Mouse (Mus musculus) activated CD4-positive, CD25-positive, alpha-beta regulatory T cell (primary cell): Measurements from ENCODE around the gene Zfp787. TPM values are rescaled to one million over a fixed set of nuclear protein-coding genes. Genes with fewer than 3 reads are reported as not detected.

ENCODE experiments used
- polyA plus RNA-seq, 2 experiments: library from polyadenylated mRNA; unstranded; fragments of 100-300 nt; shearing (Covaris generic); gene quantifications; one replicate each; pipeline ENCODE4 v1.2.1; 2017

The Zfp787 gene
- 10 to 100 TPM; 35.1 to 51.1 TPM for polyA plus RNA-seq

DNA sequence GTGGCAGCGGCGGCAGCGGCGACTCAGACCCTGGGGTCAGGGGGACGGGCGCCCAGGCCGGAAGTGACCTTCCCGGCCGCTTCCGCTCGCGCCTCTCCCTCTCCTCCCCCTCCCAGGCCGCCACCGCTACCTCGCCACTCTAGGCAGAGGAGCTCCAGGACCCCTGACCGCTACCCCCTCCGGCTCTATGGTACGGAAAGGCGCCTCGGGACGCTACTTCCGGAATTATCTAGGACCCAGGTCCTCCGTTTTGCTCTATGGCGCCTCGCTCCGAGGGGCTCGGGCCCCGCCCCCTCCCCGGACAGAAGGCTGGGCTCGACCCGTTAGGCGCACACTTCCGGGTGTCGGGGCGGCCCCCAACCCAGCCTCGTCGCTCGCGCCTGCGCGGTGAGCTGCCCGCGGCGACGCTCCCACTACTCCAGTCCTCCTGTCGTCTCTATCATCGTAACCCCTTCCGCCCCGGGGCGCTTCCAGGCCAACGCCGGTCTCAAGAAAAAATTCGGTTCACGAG is at the start of gene Zfp787:
Zfp787 (minus strand) TSS at position 97 of the 511 bp plus-strand sequence.

GRCm38 (mm10) chr7:6196790-6197189 is 41.0 kb upstream of the Zfp787 start, which contains the start of gene Galp:
Gene Galp (plus strand): TSS chr7:6197090.

GRCm38 (mm10) chr7:6172006-6172649 is 16.3 kb upstream of the Zfp787 start, which contains the start of gene Zfp444:
Gene Zfp444 (plus strand): TSS chr7:6172226.

Other genes with a start within 250 kb of the Zfp787 start
- gene Vmn1r65, start 145.0 kb downstream of the Zfp787 start, polyA plus RNA-seq: not detected
- gene Nlrp4c, start 110.8 kb downstream of the Zfp787 start, polyA plus RNA-seq: under 1 TPM in 1 of 2 experiments, not detected in 1; 0.31 TPM
- 10 to 100 TPM; 35.1 to 39.8 TPM for gene Zfp444, start 16.2 kb upstream of the Zfp787 start, polyA plus RNA-seq
- gene Galp, start 41.1 kb upstream of the Zfp787 start, polyA plus RNA-seq: not detected
- not detected for gene Zscan5b, start 66.3 kb upstream of the Zfp787 start, polyA plus RNA-seq
- not detected for gene Epp13, start 96.7 kb upstream of the Zfp787 start, polyA plus RNA-seq
- 1 to 10 TPM; 3.3 to 9.3 TPM for gene Zfp667, start 130.6 kb upstream of the Zfp787 start, polyA plus RNA-seq
- gene Zfp583, start 175.3 kb upstream of the Zfp787 start, polyA plus RNA-seq: 1 to 10 TPM in 1 of 2 experiments, not detected in 1; 1.1 TPM
- under 1 TPM; 0.18 to 0.80 TPM for gene Gm3854, start 187.8 kb upstream of the Zfp787 start, polyA plus RNA-seq
- gene Zfp78, start 207.3 kb upstream of the Zfp787 start, polyA plus RNA-seq: 1 to 10 TPM; 1.3 to 3.0 TPM
- 1 to 10 TPM; 7.2 to 9.4 TPM for gene Zfp28, start 227.3 kb upstream of the Zfp787 start, polyA plus RNA-seq
- not detected for gene Smim17, start 242.7 kb upstream of the Zfp787 start, polyA plus RNA-seq